Mouse (Mus musculus): ENCODE data around the gene Phyhipl. TPM values are rescaled to one million over a fixed set of nuclear protein-coding genes. Genes with fewer than 3 reads are reported as not detected.

The Phyhipl gene
- polyA plus RNA-seq, 2 experiments, result 1.4 to 1.5 TPM

DNA sequence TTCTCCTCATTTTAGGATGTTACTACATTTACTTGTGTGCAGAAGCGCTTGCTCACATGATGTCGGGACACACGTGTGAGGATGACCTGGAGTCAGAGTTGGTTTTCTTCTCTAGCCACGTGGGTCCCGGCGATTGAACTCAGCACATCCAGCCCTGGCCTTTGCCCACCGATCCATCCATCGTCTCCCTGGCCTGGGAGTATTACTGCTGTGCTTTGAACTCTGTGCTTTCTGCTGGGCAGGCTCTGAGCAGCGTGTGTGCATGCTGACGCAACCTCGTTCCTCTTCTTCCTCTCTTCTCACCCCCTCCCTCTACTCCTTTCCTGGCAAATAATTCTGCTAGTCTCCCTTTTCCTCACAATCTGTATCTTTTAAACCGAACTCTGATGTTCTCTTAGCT lies 121.8 kb downstream of the Phyhipl start:
- ATAC-seq (ENCODE audit: low FRiP score, low read depth) (no peak), DNase-seq (ENCODE audit: low spot score) (no peak)
- WGBS, result 72% methylated on average over 12 of the region's 12 CpGs
- H3K27ac ChIP-seq (replicated peaks; ENCODE audit: low read depth, low read length), result no peak overlapping the region
- no peaks in the 10 kb centered on the region for H3K27me3 ChIP-seq (ENCODE audit: control insufficient read depth, insufficient read depth, low read length)
- H3K4me3 ChIP-seq (replicated peaks; ENCODE audit: low read length), result no peak overlapping the region
- no peak overlapping the region for H3K4me2 ChIP-seq (replicated peaks; ENCODE audit: low read depth, low read length, severe bottlenecking)
- TF ChIP-seq POLR2A (IDR thresholded peaks at IDR 0.05; ENCODE audit: borderline replicate concordance, extremely low read depth, insufficient read depth, insufficient read length), result no peak
- H3K9me3 ChIP-seq (ENCODE audit: control insufficient read depth, low read length), result no peaks in the 10 kb centered on the region
- H3K9ac ChIP-seq (ENCODE audit: low read depth, low read length, severe bottlenecking), result no peak overlapping the region
- 0 out of 2 replicates have a peak, but pooled peaks cover 6% of the 10 kb centered on the region for H3K36me3 ChIP-seq (ENCODE audit: control insufficient read depth, insufficient read depth, low read length)
- H3K4me1 ChIP-seq (ENCODE audit: control insufficient read depth, insufficient read depth, low read length), result no peaks in the 10 kb centered on the region

DNA sequence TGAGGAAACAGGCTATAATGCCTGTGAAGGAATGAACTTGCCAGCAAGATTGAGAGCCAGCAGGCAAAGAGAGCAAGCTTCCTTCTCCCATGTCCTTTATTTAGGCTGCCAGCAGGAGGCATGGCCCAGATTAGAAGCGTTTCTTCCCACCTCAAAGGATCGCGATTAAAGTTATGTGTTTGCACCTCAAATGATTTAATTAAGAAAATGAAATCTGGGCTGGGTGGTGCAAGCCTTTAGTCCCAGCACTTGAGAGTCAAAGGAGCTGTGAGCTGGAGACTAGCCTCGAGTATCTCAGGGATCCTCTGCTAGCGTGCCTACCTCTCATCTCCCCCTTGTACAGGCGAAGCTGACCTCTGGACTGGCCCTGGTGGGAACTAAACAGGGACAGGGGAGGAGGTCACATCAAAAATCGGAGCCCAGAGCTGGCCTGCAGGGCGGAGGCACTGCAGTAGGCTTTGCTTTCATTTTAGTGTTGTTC lies 122.4 kb downstream of the Phyhipl start:
- Histone ChIP-seq H3K9ac (ENCODE audit: low read depth, low read length, severe bottlenecking) (no peak overlapping the region), H3K4me3 (replicated peaks; ENCODE audit: low read length) (no peak overlapping the region), H3K27ac (replicated peaks; ENCODE audit: low read depth, low read length) (no peak overlapping the region), H3K4me1 (ENCODE audit: control insufficient read depth, insufficient read depth, low read length) (no peaks in the 10 kb centered on the region), H3K27me3 (ENCODE audit: control insufficient read depth, insufficient read depth, low read length) (no peaks in the 10 kb centered on the region), H3K4me2 (replicated peaks; ENCODE audit: low read depth, low read length, severe bottlenecking) (no peak overlapping the region), H3K36me3 (ENCODE audit: control insufficient read depth, insufficient read depth, low read length) (0 out of 2 replicates have a peak, but pooled peaks cover 6% of the 10 kb centered on the region), H3K9me3 (ENCODE audit: control insufficient read depth, low read length) (no peaks in the 10 kb centered on the region)
- no peak for TF ChIP-seq POLR2A (IDR thresholded peaks at IDR 0.05; ENCODE audit: borderline replicate concordance, extremely low read depth, insufficient read depth, insufficient read length)
- WGBS, result 80% methylated on average over 8 of the region's 8 CpGs
- DNase-seq (ENCODE audit: low spot score) (no peak), ATAC-seq (ENCODE audit: low FRiP score, low read depth) (no peak)

DNA sequence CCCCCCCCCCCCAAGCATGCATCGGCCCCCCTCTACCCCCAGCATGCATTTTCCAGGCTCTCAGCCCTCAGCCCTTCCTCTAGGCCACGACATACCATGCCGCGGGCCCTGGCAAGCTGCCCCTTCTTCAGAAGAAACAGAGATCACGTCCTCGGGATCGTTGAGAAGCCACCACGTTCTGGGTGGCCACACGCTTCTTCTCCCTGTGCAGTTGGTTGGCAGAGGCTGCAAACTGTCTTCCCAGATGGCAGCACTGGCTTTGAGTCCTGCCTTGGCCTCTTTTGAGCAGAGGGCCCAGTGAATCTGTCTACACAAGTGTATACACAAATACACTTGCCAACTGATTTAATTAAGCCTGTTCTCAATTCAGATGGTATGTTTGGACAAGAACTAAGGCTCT lies 123.5 kb downstream of the Phyhipl start:
- Histone ChIP-seq H3K9ac (ENCODE audit: low read depth, low read length, severe bottlenecking) (no peak overlapping the region), H3K27ac (replicated peaks; ENCODE audit: low read depth, low read length) (no peak overlapping the region), H3K27me3 (ENCODE audit: control insufficient read depth, insufficient read depth, low read length) (no peaks in the 10 kb centered on the region), H3K9me3 (ENCODE audit: control insufficient read depth, low read length) (no peaks in the 10 kb centered on the region), H3K4me3 (replicated peaks; ENCODE audit: low read length) (no peak overlapping the region), H3K36me3 (ENCODE audit: control insufficient read depth, insufficient read depth, low read length) (0 out of 2 replicates have a peak, but pooled peaks cover 6% of the 10 kb centered on the region), H3K4me2 (replicated peaks; ENCODE audit: low read depth, low read length, severe bottlenecking) (no peak overlapping the region), H3K4me1 (ENCODE audit: control insufficient read depth, insufficient read depth, low read length) (no peaks in the 10 kb centered on the region)
- DNase-seq (ENCODE audit: low spot score) (no peak), ATAC-seq (ENCODE audit: low FRiP score, low read depth) (no peak)
- WGBS, result 85% methylated on average over 9 of the region's 9 CpGs
- no peak for TF ChIP-seq POLR2A (IDR thresholded peaks at IDR 0.05; ENCODE audit: borderline replicate concordance, extremely low read depth, insufficient read depth, insufficient read length)

DNA sequence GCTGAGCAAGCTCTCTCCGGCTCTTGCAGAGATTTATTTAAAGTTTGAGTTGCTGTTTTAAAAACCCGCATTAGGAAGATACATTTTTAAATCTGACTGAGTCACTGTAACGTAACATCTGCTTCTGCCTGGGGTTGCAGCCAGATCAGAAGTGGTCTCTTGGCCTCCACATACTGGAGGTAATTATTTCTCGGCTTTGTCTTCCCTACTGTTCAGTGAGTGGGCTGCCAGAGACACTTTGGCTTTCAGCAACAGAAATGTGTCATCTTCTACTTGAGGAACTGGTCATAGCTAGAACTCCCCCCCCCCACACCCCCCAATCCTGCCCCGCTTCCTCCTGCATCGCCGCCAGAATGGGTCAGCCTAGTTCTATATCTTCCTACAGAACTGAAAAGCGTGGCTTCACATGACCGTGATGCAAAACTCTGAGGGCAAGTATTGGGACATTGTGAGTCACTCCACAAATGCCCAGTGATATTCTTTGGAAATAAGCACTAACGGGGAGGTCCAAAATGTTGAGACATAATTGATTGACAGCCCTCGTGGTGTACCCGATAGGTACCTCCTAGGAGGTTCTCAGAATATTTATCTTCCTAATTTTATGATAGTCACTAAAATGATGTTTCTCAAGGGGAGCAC lies 125.5 kb downstream of the Phyhipl start:
- H3K9ac ChIP-seq (ENCODE audit: low read depth, low read length, severe bottlenecking), result no peak overlapping the region
- no peak overlapping the region for H3K4me2 ChIP-seq (replicated peaks; ENCODE audit: low read depth, low read length, severe bottlenecking)
- no peaks in the 10 kb centered on the region for H3K27me3 ChIP-seq (ENCODE audit: control insufficient read depth, insufficient read depth, low read length)
- no peaks in the 10 kb centered on the region for H3K4me1 ChIP-seq (ENCODE audit: control insufficient read depth, insufficient read depth, low read length)
- WGBS, result 91% methylated on average over 12 of the region's 12 CpGs
- no peak overlapping the region for H3K4me3 ChIP-seq (replicated peaks; ENCODE audit: low read length)
- DNase-seq (ENCODE audit: low spot score) (no peak), ATAC-seq (ENCODE audit: low FRiP score, low read depth) (no peak)
- no peak for TF ChIP-seq POLR2A (IDR thresholded peaks at IDR 0.05; ENCODE audit: borderline replicate concordance, extremely low read depth, insufficient read depth, insufficient read length)
- no peak overlapping the region for H3K27ac ChIP-seq (replicated peaks; ENCODE audit: low read depth, low read length)
- peaks cover 6% of the 10 kb centered on the region for H3K9me3 ChIP-seq (ENCODE audit: control insufficient read depth, low read length)
- no peaks in the 10 kb centered on the region for H3K36me3 ChIP-seq (ENCODE audit: control insufficient read depth, insufficient read depth, low read length)

DNA sequence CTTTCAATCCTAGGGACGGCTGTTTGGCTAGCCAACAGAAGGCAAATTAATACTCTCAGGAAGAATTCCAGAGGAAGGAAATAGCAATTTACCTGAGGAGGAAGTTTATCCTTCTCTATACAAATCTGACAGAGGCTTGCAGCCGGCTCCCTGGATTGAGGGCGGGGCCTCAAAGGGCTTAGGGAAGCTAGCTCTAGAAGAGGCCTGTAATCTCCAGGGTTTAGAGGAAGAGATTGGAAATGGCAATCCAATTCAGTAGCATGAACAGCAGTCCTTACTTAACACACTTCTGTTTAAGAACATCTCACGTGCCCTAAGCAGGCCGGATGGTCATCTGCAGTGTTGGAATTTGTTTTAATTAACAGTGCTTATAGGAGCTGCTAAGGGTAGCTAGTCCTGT lies 134.4 kb downstream of the Phyhipl start:
- peak overlapping the region; percentile 47 for H3K4me3 ChIP-seq (replicated peaks; ENCODE audit: low read length)
- no peaks in the 10 kb centered on the region for H3K27me3 ChIP-seq (ENCODE audit: control insufficient read depth, insufficient read depth, low read length)
- H3K4me1 ChIP-seq (ENCODE audit: control insufficient read depth, insufficient read depth, low read length), result peaks cover 10% of the 10 kb centered on the region
- H3K9me3 ChIP-seq (ENCODE audit: control insufficient read depth, low read length), result peaks cover 6% of the 10 kb centered on the region
- 0 out of 2 replicates have a peak overlapping the region, but pooled peaks have one; percentile 49 for H3K9ac ChIP-seq (ENCODE audit: low read depth, low read length, severe bottlenecking)
- no peak overlapping the region for H3K27ac ChIP-seq (replicated peaks; ENCODE audit: low read depth, low read length)
- no peaks in the 10 kb centered on the region for H3K36me3 ChIP-seq (ENCODE audit: control insufficient read depth, insufficient read depth, low read length)
- no peak for ATAC-seq (ENCODE audit: low FRiP score, low read depth)
- DNase-seq (ENCODE audit: low spot score), result no peak
- TF ChIP-seq POLR2A (IDR thresholded peaks at IDR 0.05; ENCODE audit: borderline replicate concordance, extremely low read depth, insufficient read depth, insufficient read length), result no peak
- 25% methylated on average over 5 of the region's 5 CpGs for WGBS
- peak overlapping the region; percentile 95 for H3K4me2 ChIP-seq (replicated peaks; ENCODE audit: low read depth, low read length, severe bottlenecking)

All from limb, embryonic 14.5 days (tissue).